Mouse (Mus musculus): ENCODE data around the gene Gm5485. TPM values are rescaled to one million over a fixed set of nuclear protein-coding genes. Genes with fewer than 3 reads are reported as not detected.

The Gm5485 gene
- polyA plus RNA-seq, 1 experiment: not detected

GRCm38 (mm10) chr16:48404009-48404408, 8.2 kb downstream of the Gm5485 start:
- H3K4me2 ChIP-seq (ENCODE audit: low read depth): no peak overlapping the region
- H3ac ChIP-seq (ENCODE audit: control insufficient read depth, insufficient read length): no peak overlapping the region
- H3K36me3 ChIP-seq (ENCODE audit: control insufficient read depth, insufficient read depth): no peaks in the 10 kb centered on the region
- TF ChIP-seq REST (IDR thresholded peaks at IDR 0.05; ENCODE audit: insufficient read depth, insufficient read length): no peak
- no peaks in the 10 kb centered on the region for H3K27me3 ChIP-seq (ENCODE audit: control insufficient read depth, insufficient read depth, insufficient read length)
- H3K79me2 ChIP-seq (ENCODE audit: control insufficient read depth, insufficient read depth): no peaks in the 10 kb centered on the region
- H3K4me3 ChIP-seq: no peak overlapping the region

- Histone ChIP-seq H3K79me2 (ENCODE audit: control insufficient read depth, insufficient read depth) (no peaks in the 10 kb centered on the region), H3K4me3 (no peak overlapping the region), H3K4me2 (ENCODE audit: low read depth) (no peak overlapping the region), H3K27me3 (ENCODE audit: control insufficient read depth, insufficient read depth, insufficient read length) (no peaks in the 10 kb centered on the region), H3K36me3 (ENCODE audit: control insufficient read depth, insufficient read depth) (no peaks in the 10 kb centered on the region), H3ac (ENCODE audit: control insufficient read depth, insufficient read length) (no peak overlapping the region)
- TF ChIP-seq MYOD1 (IDR thresholded peaks at IDR 0.05; ENCODE audit: control insufficient read depth in 1 of 3, insufficient read length in 2 of 3, low read depth in 2 of 3) (no peak), TCF3 (IDR thresholded peaks at IDR 0.05; ENCODE audit: insufficient read length, low read depth) (no peak), REST (IDR thresholded peaks at IDR 0.05; ENCODE audit: insufficient read depth, insufficient read length) (no peak), POLR2A (IDR thresholded peaks at IDR 0.05; ENCODE audit: insufficient read length, low read depth) (no peak), MYOG (IDR thresholded peaks at IDR 0.05; ENCODE audit: control insufficient read depth in 1 of 3, insufficient read depth in 1 of 3, insufficient read length in 2 of 3, low read depth in 2 of 3) (no peak), E2F4 (IDR thresholded peaks at IDR 0.05; ENCODE audit: insufficient read depth) (no peak), SRF (IDR thresholded peaks at IDR 0.05; ENCODE audit: control insufficient read depth, insufficient read length, low read depth) (no peak), USF1 (IDR thresholded peaks at IDR 0.05; ENCODE audit: low read depth) (no peak), CEBPB (IDR thresholded peaks at IDR 0.05; ENCODE audit: insufficient read depth, poor library complexity, severe bottlenecking) (no peak), TCF12 (IDR thresholded peaks at IDR 0.05; ENCODE audit: insufficient read depth, poor library complexity, severe bottlenecking) (no peak), MAX (IDR thresholded peaks at IDR 0.05; ENCODE audit: low read depth) (no peak), POLR2AphosphoS2 (IDR thresholded peaks at IDR 0.05; ENCODE audit: insufficient read length, low read depth) (no peak)
These were observed 8.8 kb downstream of the Gm5485 start for GRCm38 (mm10) chr16:48403423-48403822.

GRCm38 (mm10) chr16:48402963-48403362, 9.3 kb downstream of the Gm5485 start:
- TF ChIP-seq CEBPB (IDR thresholded peaks at IDR 0.05; ENCODE audit: insufficient read depth, poor library complexity, severe bottlenecking) (no peak), REST (IDR thresholded peaks at IDR 0.05; ENCODE audit: insufficient read depth, insufficient read length) (no peak), USF1 (IDR thresholded peaks at IDR 0.05; ENCODE audit: low read depth) (no peak), SRF (IDR thresholded peaks at IDR 0.05; ENCODE audit: control insufficient read depth, insufficient read length, low read depth) (no peak), TCF3 (IDR thresholded peaks at IDR 0.05; ENCODE audit: insufficient read length, low read depth) (no peak), TCF12 (IDR thresholded peaks at IDR 0.05; ENCODE audit: insufficient read depth, poor library complexity, severe bottlenecking) (no peak), POLR2AphosphoS2 (IDR thresholded peaks at IDR 0.05; ENCODE audit: insufficient read length, low read depth) (no peak), MYOG (IDR thresholded peaks at IDR 0.05; ENCODE audit: control insufficient read depth in 1 of 3, insufficient read depth in 1 of 3, insufficient read length in 2 of 3, low read depth in 2 of 3) (no peak)
- Histone ChIP-seq H3ac (ENCODE audit: control insufficient read depth, insufficient read length) (no peak overlapping the region), H3K27me3 (ENCODE audit: control insufficient read depth, insufficient read depth, insufficient read length) (no peaks in the 10 kb centered on the region), H3K79me2 (ENCODE audit: control insufficient read depth, insufficient read depth) (no peaks in the 10 kb centered on the region), H3K4me2 (ENCODE audit: low read depth) (no peak overlapping the region), H3K4me3 (no peak overlapping the region), H3K36me3 (ENCODE audit: control insufficient read depth, insufficient read depth) (no peaks in the 10 kb centered on the region)

- H3K4me3 ChIP-seq: no peak overlapping the region
- no peak overlapping the region for H3ac ChIP-seq (ENCODE audit: control insufficient read depth, insufficient read length)
- H3K79me2 ChIP-seq (ENCODE audit: control insufficient read depth, insufficient read depth): no peaks in the 10 kb centered on the region
- H3K27me3 ChIP-seq (ENCODE audit: control insufficient read depth, insufficient read depth, insufficient read length): no peaks in the 10 kb centered on the region
- no peak overlapping the region for H3K4me2 ChIP-seq (ENCODE audit: low read depth)
- TF ChIP-seq REST (IDR thresholded peaks at IDR 0.05; ENCODE audit: insufficient read depth, insufficient read length) (no peak), TCF3 (IDR thresholded peaks at IDR 0.05; ENCODE audit: insufficient read length, low read depth) (no peak), USF1 (IDR thresholded peaks at IDR 0.05; ENCODE audit: low read depth) (no peak), MAX (IDR thresholded peaks at IDR 0.05; ENCODE audit: low read depth) (no peak), POLR2AphosphoS2 (IDR thresholded peaks at IDR 0.05; ENCODE audit: insufficient read length, low read depth) (no peak), E2F4 (IDR thresholded peaks at IDR 0.05; ENCODE audit: insufficient read depth) (no peak), POLR2A (IDR thresholded peaks at IDR 0.05; ENCODE audit: insufficient read length, low read depth) (no peak), MYOG (IDR thresholded peaks at IDR 0.05; ENCODE audit: control insufficient read depth in 1 of 3, insufficient read depth in 1 of 3, insufficient read length in 2 of 3, low read depth in 2 of 3) (no peak), CEBPB (IDR thresholded peaks at IDR 0.05; ENCODE audit: insufficient read depth, poor library complexity, severe bottlenecking) (no peak), SRF (IDR thresholded peaks at IDR 0.05; ENCODE audit: control insufficient read depth, insufficient read length, low read depth) (no peak), MYOD1 (IDR thresholded peaks at IDR 0.05; ENCODE audit: control insufficient read depth in 1 of 3, insufficient read length in 2 of 3, low read depth in 2 of 3) (no peak), TCF12 (IDR thresholded peaks at IDR 0.05; ENCODE audit: insufficient read depth, poor library complexity, severe bottlenecking) (no peak)
- H3K36me3 ChIP-seq (ENCODE audit: control insufficient read depth, insufficient read depth): no peaks in the 10 kb centered on the region
These were observed 16.9 kb downstream of the Gm5485 start for GRCm38 (mm10) chr16:48395278-48395677.

GRCm38 (mm10) chr16:48386982-48387381, 25.2 kb downstream of the Gm5485 start:
- H3ac ChIP-seq (ENCODE audit: control insufficient read depth, insufficient read length): no peak overlapping the region
- H3K27me3 ChIP-seq (ENCODE audit: control insufficient read depth, insufficient read depth, insufficient read length): no peaks in the 10 kb centered on the region
- H3K4me3 ChIP-seq: no peak overlapping the region
- no peaks in the 10 kb centered on the region for H3K36me3 ChIP-seq (ENCODE audit: control insufficient read depth, insufficient read depth)
- no peaks in the 10 kb centered on the region for H3K79me2 ChIP-seq (ENCODE audit: control insufficient read depth, insufficient read depth)
- TF ChIP-seq USF1 (IDR thresholded peaks at IDR 0.05; ENCODE audit: low read depth) (no peak), MAX (IDR thresholded peaks at IDR 0.05; ENCODE audit: low read depth) (no peak), TCF12 (IDR thresholded peaks at IDR 0.05; ENCODE audit: insufficient read depth, poor library complexity, severe bottlenecking) (no peak), CEBPB (IDR thresholded peaks at IDR 0.05; ENCODE audit: insufficient read depth, poor library complexity, severe bottlenecking) (no peak), REST (IDR thresholded peaks at IDR 0.05; ENCODE audit: insufficient read depth, insufficient read length) (no peak), POLR2AphosphoS2 (IDR thresholded peaks at IDR 0.05; ENCODE audit: insufficient read length, low read depth) (no peak), TCF3 (IDR thresholded peaks at IDR 0.05; ENCODE audit: insufficient read length, low read depth) (no peak), MYOD1 (IDR thresholded peaks at IDR 0.05; ENCODE audit: control insufficient read depth in 1 of 3, insufficient read length in 2 of 3, low read depth in 2 of 3) (no peak), POLR2A (IDR thresholded peaks at IDR 0.05; ENCODE audit: insufficient read length, low read depth) (no peak), SRF (IDR thresholded peaks at IDR 0.05; ENCODE audit: control insufficient read depth, insufficient read length, low read depth) (no peak), E2F4 (IDR thresholded peaks at IDR 0.05; ENCODE audit: insufficient read depth) (no peak), MYOG (IDR thresholded peaks at IDR 0.05; ENCODE audit: control insufficient read depth in 1 of 3, insufficient read depth in 1 of 3, insufficient read length in 2 of 3, low read depth in 2 of 3) (no peak)
- no peak overlapping the region for H3K4me2 ChIP-seq (ENCODE audit: low read depth)
